Mouse (Mus musculus) myocyte (in vitro differentiated cells): ENCODE measurements around the gene Camk1d.

Source experiments
- CEBPB ChIP-seq: IDR thresholded peaks from 2 replicates; pipeline ENCODE4 v1.6.1; 2011; ENCODE audit warnings: mild to moderate bottlenecking, moderate library complexity; ENCODE audit not compliant: poor library complexity, insufficient read depth, severe bottlenecking
- POLR2A ChIP-seq: IDR thresholded peaks from one replicate; pipeline ENCODE4 v1.6.1; 2011; ENCODE audit warnings: low read depth, mild to moderate bottlenecking, control low read depth, moderate library complexity; ENCODE audit not compliant: insufficient read length
- TCF12 ChIP-seq: IDR thresholded peaks from one replicate; pipeline ENCODE4 v1.6.1; 2011; ENCODE audit warnings: mild to moderate bottlenecking, control low read depth; ENCODE audit not compliant: poor library complexity, insufficient read depth, severe bottlenecking
- USF1 ChIP-seq: IDR thresholded peaks from one replicate; pipeline ENCODE4 v1.6.1; 2011; ENCODE audit warnings: low read depth, mild to moderate bottlenecking, control low read depth, moderate library complexity

DNA sequence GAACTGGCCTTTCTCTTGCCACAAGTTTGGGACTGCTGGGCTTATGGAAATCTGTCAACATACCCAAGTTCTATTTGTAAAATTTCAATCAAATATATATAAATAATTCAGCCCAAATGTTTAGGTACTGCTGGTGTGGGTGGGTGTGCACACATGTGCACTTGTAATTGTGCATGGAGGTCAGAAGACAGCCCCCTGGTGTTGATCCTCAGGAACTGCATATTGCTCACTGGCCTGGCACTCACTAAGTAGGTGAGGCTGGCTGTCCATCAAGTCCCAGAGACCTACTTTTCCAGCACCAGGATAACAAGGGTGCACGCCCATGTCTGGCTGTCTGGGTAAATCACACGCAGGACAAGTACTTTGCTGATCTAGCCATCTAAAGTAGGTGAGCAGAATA, 283.0 kb downstream of the Camk1d start:
- no peak for TF ChIP-seq POLR2A
- no peak for TF ChIP-seq TCF12
- no peak for TF ChIP-seq USF1
- no peak for TF ChIP-seq CEBPB
